Mouse (Mus musculus) cortical plate, adult 2 months (tissue): ENCODE results near the gene Slc7a8.
"Not testable (repeated sequence)": the region's sequence is repeated elsewhere in the genome, so short reads cannot be mapped to it uniquely, and the experiment has no call there.

Experiments used
- CTCF ChIP-seq: fragments of 200-500 bp; IDR thresholded peaks from 2 replicates; pipeline ENCODE4 v1.5.1; 2011; ENCODE audit warnings: mild to moderate bottlenecking, control low read depth, low read length; ENCODE audit not compliant: insufficient read depth; ENCODE audit errors: extremely low read depth
- POLR2A ChIP-seq: fragments of 200-500 bp; IDR thresholded peaks from 2 replicates; pipeline ENCODE4 v1.6.1; 2011; ENCODE audit warnings: mild to moderate bottlenecking, low read length, control low read depth; ENCODE audit not compliant: insufficient read depth; ENCODE audit errors: extremely low read depth

GRCm38 (mm10) chr14:54766937-54767336, 14.8 kb downstream of the Slc7a8 start:
- TF ChIP-seq CTCF, POLR2A: not testable (repeated sequence)
